Mouse (Mus musculus) urinary bladder, postnatal 36 days (tissue): ENCODE data around the gene B4galnt1.
"Not testable (repeated sequence)": the region's sequence is repeated elsewhere in the genome, so short reads cannot be mapped to it uniquely, and the experiment has no call there.

Experiments used
- DNase-seq, 2 experiments: peaks; one replicate each; pipeline ENCODE4 v3.0.0; 2022; ENCODE audit warnings: low spot score in 2 of 2, mixed read lengths in 1 of 2

The B4galnt1 gene

DNA sequence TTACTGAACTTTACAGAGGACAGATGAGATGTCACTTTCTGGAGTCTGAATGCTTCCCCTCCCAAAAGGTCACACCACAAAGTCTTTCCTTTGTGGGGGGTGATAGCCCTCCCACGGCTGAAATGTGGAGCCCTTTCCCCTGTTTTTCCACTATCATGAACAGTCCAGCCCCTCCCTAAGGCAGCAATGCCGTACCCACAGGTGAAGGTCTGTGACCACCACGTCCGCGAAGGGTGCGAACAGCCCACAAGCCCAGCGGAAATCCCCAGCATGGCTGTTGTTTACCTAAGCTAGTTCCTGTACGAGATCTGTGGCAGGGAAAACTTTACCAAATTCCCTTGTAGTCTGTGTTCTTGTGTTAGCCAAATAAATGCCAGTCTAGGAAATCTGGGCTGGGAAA is 23.5 kb upstream of the B4galnt1 start:
- no peak for DNase-seq

- DNase-seq, result no peak
These were observed 21.8 kb upstream of the B4galnt1 start for GRCm38 (mm10) chr10:127143228-127143627.

DNA sequence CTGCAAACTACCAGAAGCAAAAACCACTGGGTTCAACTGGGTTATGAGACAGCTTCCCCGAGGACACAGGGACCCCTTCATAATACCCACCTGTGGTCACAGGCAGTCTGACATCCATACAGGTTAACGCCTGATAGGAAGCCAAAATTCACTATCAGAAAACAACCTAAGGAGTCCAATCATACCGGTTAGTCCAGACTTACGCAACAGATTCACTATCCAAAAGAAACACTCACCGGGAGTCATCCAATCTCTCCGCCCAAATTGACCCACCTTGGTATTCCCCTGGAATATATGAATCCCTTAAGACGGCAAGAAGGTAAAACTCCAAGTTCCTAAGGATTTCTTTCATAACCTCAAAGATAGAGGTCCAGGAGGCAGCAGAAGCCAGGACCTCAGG is 20.5 kb upstream of the B4galnt1 start:
- DNase-seq, result no peak

- no peak for DNase-seq
These were observed 19.7 kb upstream of the B4galnt1 start for GRCm38 (mm10) chr10:127145303-127145702.

GRCm38 (mm10) chr10:127147135-127147534 is 17.9 kb upstream of the B4galnt1 start:
- DNase-seq, result no peak

GRCm38 (mm10) chr10:127150471-127150872 is 14.6 kb upstream of the B4galnt1 start:
- no peak for DNase-seq

GRCm38 (mm10) chr10:127151233-127151632 is 13.8 kb upstream of the B4galnt1 start:
- DNase-seq, result not testable (repeated sequence)

GRCm38 (mm10) chr10:127152556-127152955 is 12.5 kb upstream of the B4galnt1 start:
- not testable (repeated sequence) for DNase-seq

DNA sequence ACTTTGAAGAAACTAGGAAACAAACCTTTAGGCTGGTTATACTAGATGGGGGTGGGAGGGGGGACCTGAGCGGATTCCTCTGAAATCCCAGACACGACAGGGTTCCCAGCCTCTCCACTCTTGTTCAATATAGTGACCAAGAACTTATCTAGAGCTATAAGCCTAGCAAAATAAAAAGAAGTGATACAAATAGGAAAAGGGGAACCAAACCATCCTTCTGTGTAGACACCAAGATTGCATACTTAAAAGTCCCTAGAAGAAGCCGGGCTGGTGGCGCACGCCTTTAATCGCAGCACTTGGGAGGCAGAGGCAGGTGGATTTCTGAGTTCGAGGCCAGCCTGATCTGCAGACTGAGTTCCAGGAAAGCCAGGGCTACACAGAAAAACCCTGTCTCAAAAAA is 11.7 kb upstream of the B4galnt1 start:
- DNase-seq, result no peak

- DNase-seq, result no peak
These were observed 10.8 kb upstream of the B4galnt1 start for GRCm38 (mm10) chr10:127154241-127154640.

GRCm38 (mm10) chr10:127154652-127155051 is 10.4 kb upstream of the B4galnt1 start:
- no peak for DNase-seq

GRCm38 (mm10) chr10:127156089-127156488 is 8.9 kb upstream of the B4galnt1 start:
- no peak for DNase-seq

DNA sequence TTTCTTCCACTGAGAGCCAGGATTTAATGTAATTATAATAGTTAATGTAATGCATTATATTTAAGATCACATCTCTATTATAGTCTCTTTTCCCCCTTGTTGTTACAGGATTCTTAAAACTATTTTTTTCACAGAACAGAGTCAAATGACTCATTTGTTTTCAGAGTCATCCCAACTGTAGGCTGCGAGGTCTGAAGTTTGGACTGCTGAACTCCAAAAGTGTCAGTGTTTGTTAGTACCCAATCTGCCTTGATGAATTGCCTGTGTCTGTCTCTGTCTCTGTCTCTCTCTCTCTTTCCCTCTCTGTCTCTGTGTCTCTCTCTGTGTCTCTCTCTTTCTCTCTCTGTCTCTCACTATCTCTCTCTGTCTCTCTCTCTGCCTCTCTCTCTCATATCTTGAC is 8.5 kb upstream of the B4galnt1 start:
- DNase-seq, result no peak

DNA sequence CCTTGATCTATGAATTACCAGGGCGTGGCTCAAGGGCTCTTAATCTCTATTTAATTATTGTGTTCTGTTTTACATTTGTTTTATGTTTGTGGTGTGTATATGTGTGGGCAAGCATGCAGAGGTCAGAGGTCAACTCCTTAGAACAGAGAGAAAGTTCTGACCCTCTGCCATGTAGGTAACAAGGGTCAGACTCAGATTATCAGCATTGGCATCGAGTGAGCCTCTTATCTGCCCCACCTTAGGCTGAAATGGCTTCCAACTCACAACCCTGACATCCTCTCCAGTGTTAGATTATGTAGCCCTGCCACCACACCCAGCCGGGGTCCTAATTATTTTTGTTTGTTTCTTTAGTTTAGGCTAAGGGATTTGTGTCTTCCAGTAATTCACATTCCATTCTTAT is 6.6 kb upstream of the B4galnt1 start:
- no peak for DNase-seq

DNA sequence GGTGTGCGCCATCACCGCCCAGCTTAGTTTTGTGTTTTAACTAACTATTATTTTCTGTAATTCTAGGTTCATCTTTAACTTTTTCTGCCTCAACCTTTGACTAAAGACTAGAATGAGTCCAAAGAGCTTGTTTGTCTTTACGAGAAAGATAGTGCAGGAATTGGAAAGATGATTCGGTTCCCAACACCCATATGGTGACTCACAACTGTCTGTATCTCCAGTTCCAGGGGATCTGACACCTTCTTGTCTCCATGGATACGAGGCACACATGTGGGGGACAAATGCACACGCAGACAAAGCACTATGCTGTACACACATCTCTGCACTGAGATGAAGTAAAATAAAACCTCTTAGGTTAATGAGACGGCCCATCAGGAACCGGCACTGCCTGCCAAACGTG is 4.9 kb upstream of the B4galnt1 start:
- DNase-seq, result no peak

GRCm38 (mm10) chr10:127160728-127161127 is 4.3 kb upstream of the B4galnt1 start:
- DNase-seq, result no peak

DNA sequence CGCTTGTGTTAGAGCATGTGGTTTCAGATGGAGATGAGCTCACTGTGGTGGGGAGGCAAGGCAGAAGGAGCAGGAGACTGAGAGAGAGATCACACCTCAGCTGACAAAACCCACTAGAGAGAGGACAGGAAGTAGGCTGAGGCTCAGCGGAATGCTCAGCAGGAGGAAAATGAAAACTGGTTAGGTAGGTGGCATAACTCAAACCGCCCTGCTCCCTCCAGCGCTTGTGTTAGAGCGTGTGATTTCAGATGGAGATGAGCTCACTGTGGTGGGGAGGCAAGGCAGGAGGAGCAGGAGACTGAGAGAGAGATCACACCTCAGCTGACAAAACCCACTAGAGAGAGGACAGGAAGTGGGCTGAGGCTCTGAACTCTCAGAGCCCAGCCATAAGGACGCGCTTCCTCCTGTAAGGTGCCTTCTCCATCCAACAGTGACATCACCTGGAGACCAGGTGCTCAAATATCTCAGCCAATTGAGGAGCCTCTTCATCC is 2.2 kb upstream of the B4galnt1 start:
- not testable (repeated sequence) for DNase-seq

DNA sequence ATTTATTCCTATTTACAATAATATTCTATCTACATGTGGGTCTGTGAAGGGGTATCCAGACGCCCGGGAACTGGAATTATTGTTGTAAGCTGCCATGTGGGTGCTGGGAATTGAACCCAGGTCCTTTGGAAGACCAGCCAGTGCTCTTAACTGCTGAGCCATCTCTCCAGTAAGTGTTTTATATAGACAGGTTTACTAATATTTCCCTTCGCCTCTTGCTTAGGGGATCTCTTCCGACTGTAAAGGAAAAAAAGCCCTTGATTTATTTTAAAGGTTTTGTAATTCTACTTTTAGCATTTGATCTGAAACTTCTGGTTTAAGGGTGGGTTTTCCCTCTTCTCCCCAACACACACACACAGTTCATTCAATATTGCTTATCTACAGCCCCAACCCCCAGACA is 835 bp upstream of the B4galnt1 start:
- DNase-seq, result no peak

- peak in 1 of 2 experiments; percentile 33 for DNase-seq
These were observed 279 bp downstream of the B4galnt1 start for GRCm38 (mm10) chr10:127165354-127165653.

DNA sequence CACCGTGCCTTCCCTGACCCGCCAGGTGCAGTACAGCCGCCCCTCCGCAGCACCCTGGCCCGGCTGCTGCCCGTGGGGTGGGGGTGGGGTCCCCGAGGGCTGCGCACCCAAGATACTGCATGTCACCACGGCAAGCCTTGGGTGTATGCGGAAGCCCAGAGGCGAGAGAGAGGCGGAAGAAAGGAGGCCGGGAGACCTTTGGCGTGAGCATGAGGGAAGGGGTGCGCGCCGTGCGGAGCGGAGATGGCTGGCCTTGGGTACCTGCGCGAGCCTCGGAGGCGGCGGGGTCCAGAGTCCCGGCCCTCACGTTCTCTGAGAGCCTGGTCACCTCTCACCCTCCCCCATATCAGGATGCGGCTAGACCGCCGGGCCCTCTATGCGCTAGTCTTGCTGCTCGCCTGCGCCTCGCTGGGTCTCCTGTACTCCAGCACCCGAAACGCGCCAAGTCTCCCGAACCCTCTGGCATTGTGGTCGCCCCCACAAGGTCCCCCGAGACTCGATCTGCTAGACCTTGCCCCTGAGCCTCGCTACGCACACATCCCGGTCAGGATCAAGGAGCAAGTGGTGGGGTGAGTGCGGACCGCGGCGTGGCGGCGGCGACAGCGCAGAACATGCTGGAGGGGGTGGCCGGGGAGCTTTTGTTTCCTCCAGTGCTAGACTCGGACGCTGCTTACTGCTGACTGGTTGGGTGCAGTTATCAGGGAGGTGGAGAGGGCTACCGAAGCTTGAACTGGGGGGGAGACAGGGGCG is 804 bp downstream of the B4galnt1 start:
- DNase-seq, result peak in 1 of 2 experiments; percentile 41

GRCm38 (mm10) chr10:127166404-127166715 is 1.3 kb downstream of the B4galnt1 start:
- DNase-seq, result no peak

- DNase-seq, result no peak
These were observed 2.0 kb downstream of the B4galnt1 start for GRCm38 (mm10) chr10:127166771-127167613.

DNA sequence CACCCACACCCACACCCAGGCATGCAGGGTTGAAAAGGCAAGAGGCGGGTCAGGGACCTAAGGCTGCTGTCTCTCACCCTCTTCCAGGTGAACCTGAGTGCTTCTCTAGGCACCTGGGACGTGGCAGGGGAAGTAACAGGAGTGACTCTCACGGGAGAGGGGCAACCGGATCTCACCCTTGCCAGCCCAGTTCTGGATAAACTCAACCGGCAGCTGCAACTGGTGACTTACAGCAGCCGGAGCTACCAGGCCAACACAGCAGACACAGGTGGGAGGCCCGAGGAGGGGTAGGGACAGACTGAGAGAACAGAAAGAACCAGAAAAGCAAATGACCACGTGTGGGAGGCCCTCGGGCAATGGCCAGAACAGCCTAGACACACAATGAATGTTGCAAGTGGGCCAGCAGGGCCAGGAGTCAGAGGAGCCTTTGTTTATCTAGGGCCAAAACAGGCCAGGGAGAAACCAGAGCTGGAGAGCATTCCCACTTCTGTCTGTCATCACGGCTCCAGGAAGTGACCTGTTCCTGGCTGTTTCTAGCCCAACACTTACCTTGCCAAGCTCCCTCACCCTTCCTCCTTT is 2.7 kb downstream of the B4galnt1 start:
- DNase-seq, result no peak
